Mouse (Mus musculus): ENCODE data around the gene Scgb1a1. TPM values are rescaled to one million over a fixed set of nuclear protein-coding genes. Genes with fewer than 3 reads are reported as not detected.
"Not testable (repeated sequence)": the region's sequence is repeated elsewhere in the genome, so short reads cannot be mapped to it uniquely, and the experiment has no call there.

Scgb1a1 gene
- polyA plus RNA-seq (2016; fragmentation: Nextera tagmentation; extraction: Ambion mirVana), result not detected in 2 replicates

- no peaks in the 10 kb centered on the region for H3K36me3 ChIP-seq
- no peak within 1 kb of the TSS for H3K4me2 ChIP-seq
- WGBS (ENCODE audit: insufficient replicate concordance), result 65% methylated on average over 4 of the region's 4 CpGs
- H3K9me3 ChIP-seq (replicated peaks), result no peaks in the 10 kb centered on the region
- no peak within 1 kb of the TSS for H3K27ac ChIP-seq
- peaks cover under 1% of the 10 kb centered on the region; the same call in 1 of the 2 replicates for H3K4me1 ChIP-seq
- no peak within 1 kb of the TSS for H3K9ac ChIP-seq
- no peak within 1 kb of the TSS for H3K4me3 ChIP-seq
- H3K27me3 ChIP-seq (replicated peaks), result 0 out of 2 replicates have a peak, but pooled peaks cover 4% of the 10 kb centered on the region
- ATAC-seq, result no peak
Measured at GRCm38 (mm10) chr19:9087821-9088220, at the start of gene Scgb1a1. TSS of gene Scgb1a1 (minus strand) at chr19:9087958.

- Histone ChIP-seq H3K36me3 (0 out of 2 replicates have a peak, but pooled peaks cover 7% of the 10 kb centered on the region), H3K9ac (no peak overlapping the region), H3K27ac (no peak overlapping the region), H3K27me3 (replicated peaks) (no peaks in the 10 kb centered on the region), H3K4me2 (no peak overlapping the region), H3K4me3 (no peak overlapping the region), H3K9me3 (replicated peaks) (no peaks in the 10 kb centered on the region), H3K4me1 (peaks cover 29% of the 10 kb centered on the region)
- no peak for ATAC-seq
- WGBS (ENCODE audit: insufficient replicate concordance), result 78% methylated on average over 1 of the region's 1 CpGs
Measured at GRCm38 (mm10) chr19:9137159-9137558, 49.4 kb upstream of the Scgb1a1 start.

GRCm38 (mm10) chr19:9135512-9136331, 48.0 kb upstream of the Scgb1a1 start, which contains the start of gene Asrgl1:
TSS of gene Asrgl1 (minus strand) at chr19:9135636.
- H3K36me3 ChIP-seq, result peaks cover 12% of the 10 kb centered on the region; the same call in 1 of the 2 replicates
- peak; percentile 90 for ATAC-seq
- peak within 1 kb of the TSS; percentile 79 for H3K4me3 ChIP-seq
- H3K27me3 ChIP-seq (replicated peaks), result no peaks in the 10 kb centered on the region
- no peaks in the 10 kb centered on the region for H3K9me3 ChIP-seq (replicated peaks)
- peaks cover 29% of the 10 kb centered on the region for H3K4me1 ChIP-seq
- H3K4me2 ChIP-seq, result peak within 1 kb of the TSS; percentile 96
- 10% methylated on average over 31 of the region's 31 CpGs for WGBS (ENCODE audit: insufficient replicate concordance)
- H3K27ac ChIP-seq, result peak within 1 kb of the TSS; percentile 36
- H3K9ac ChIP-seq, result peak within 1 kb of the TSS; percentile 83

- ATAC-seq, result peak; percentile 64
Measured at GRCm38 (mm10) chr19:9134746-9135511, 47.2 kb upstream of the Scgb1a1 start.

GRCm38 (mm10) chr19:9129996-9130395, 42.2 kb upstream of the Scgb1a1 start:
- Histone ChIP-seq H3K4me3 (no peak overlapping the region), H3K9me3 (replicated peaks) (no peaks in the 10 kb centered on the region), H3K9ac (no peak overlapping the region), H3K27me3 (replicated peaks) (no peaks in the 10 kb centered on the region), H3K36me3 (peaks cover 31% of the 10 kb centered on the region), H3K4me1 (peaks cover 23% of the 10 kb centered on the region), H3K27ac (no peak overlapping the region), H3K4me2 (no peak overlapping the region)
- ATAC-seq, result no peak
- 67% methylated on average over 1 of the region's 1 CpGs for WGBS (ENCODE audit: insufficient replicate concordance)

More at GRCm38 (mm10) chr19:9134746-9135511, 47.2 kb upstream of the Scgb1a1 start:
- no peaks in the 10 kb centered on the region for H3K9me3 ChIP-seq (replicated peaks)
- H3K4me1 ChIP-seq, result peaks cover 29% of the 10 kb centered on the region
- H3K9ac ChIP-seq, result peak overlapping the region; percentile 83
- no peaks in the 10 kb centered on the region for H3K27me3 ChIP-seq (replicated peaks)
- H3K4me2 ChIP-seq, result peak overlapping the region; percentile 96
- 2% methylated on average over 33 of the region's 37 CpGs for WGBS (ENCODE audit: insufficient replicate concordance)
- H3K27ac ChIP-seq, result peak overlapping the region; percentile 36
- peaks cover 13% of the 10 kb centered on the region; the same call in 1 of the 2 replicates for H3K36me3 ChIP-seq
- peak overlapping the region; percentile 79 for H3K4me3 ChIP-seq

GRCm38 (mm10) chr19:9128499-9129194, 40.9 kb upstream of the Scgb1a1 start:
- H3K27me3 ChIP-seq (replicated peaks), result no peaks in the 10 kb centered on the region
- 85% methylated on average over 4 of the region's 4 CpGs for WGBS (ENCODE audit: insufficient replicate concordance)
- no peaks in the 10 kb centered on the region for H3K9me3 ChIP-seq (replicated peaks)
- H3K4me2 ChIP-seq, result no peak overlapping the region
- no peak overlapping the region for H3K27ac ChIP-seq
- H3K9ac ChIP-seq, result no peak overlapping the region
- no peak overlapping the region for H3K4me3 ChIP-seq
- H3K4me1 ChIP-seq, result peaks cover 11% of the 10 kb centered on the region
- H3K36me3 ChIP-seq, result peaks cover 31% of the 10 kb centered on the region
- ATAC-seq, result no peak

GRCm38 (mm10) chr19:9123986-9124385, 36.2 kb upstream of the Scgb1a1 start:
- not testable (repeated sequence) for H3K4me1 ChIP-seq; ATAC-seq; H3K9ac ChIP-seq; H3K27ac ChIP-seq; H3K9me3 ChIP-seq (replicated peaks); H3K4me2 ChIP-seq; H3K4me3 ChIP-seq; H3K27me3 ChIP-seq (replicated peaks)
- peaks cover 18% of the 10 kb centered on the region for H3K36me3 ChIP-seq
- 76% methylated on average over 2 of the region's 2 CpGs for WGBS (ENCODE audit: insufficient replicate concordance)

GRCm38 (mm10) chr19:9122390-9122789, 34.6 kb upstream of the Scgb1a1 start:
- no peak overlapping the region for H3K27ac ChIP-seq
- H3K36me3 ChIP-seq, result peaks cover 13% of the 10 kb centered on the region
- H3K4me1 ChIP-seq, result no peaks in the 10 kb centered on the region
- no peak overlapping the region for H3K4me3 ChIP-seq
- H3K9ac ChIP-seq, result no peak overlapping the region
- no peaks in the 10 kb centered on the region for H3K27me3 ChIP-seq (replicated peaks)
- H3K4me2 ChIP-seq, result no peak overlapping the region
- H3K9me3 ChIP-seq (replicated peaks), result no peaks in the 10 kb centered on the region
- no peak for ATAC-seq
- WGBS (ENCODE audit: insufficient replicate concordance), result 76% methylated on average over 1 of the region's 1 CpGs

- no peak for ATAC-seq
- WGBS (ENCODE audit: insufficient replicate concordance), result 76% methylated on average over 3 of the region's 3 CpGs
- no peaks in the 10 kb centered on the region for H3K9me3 ChIP-seq (replicated peaks)
- no peak overlapping the region for H3K27ac ChIP-seq
- H3K4me2 ChIP-seq, result no peak overlapping the region
- H3K9ac ChIP-seq, result no peak overlapping the region
- H3K4me3 ChIP-seq, result no peak overlapping the region
- H3K4me1 ChIP-seq, result no peaks in the 10 kb centered on the region
- peaks cover 22% of the 10 kb centered on the region for H3K36me3 ChIP-seq
- H3K27me3 ChIP-seq (replicated peaks), result no peaks in the 10 kb centered on the region
Measured at GRCm38 (mm10) chr19:9119655-9120425, 32.1 kb upstream of the Scgb1a1 start.

- no peak for ATAC-seq
- WGBS (ENCODE audit: insufficient replicate concordance), result 85% methylated on average over 5 of the region's 5 CpGs
Measured at GRCm38 (mm10) chr19:9117275-9117674, 29.5 kb upstream of the Scgb1a1 start.

GRCm38 (mm10) chr19:9116268-9116667, 28.5 kb upstream of the Scgb1a1 start:
- 49% methylated on average over 4 of the region's 4 CpGs for WGBS (ENCODE audit: insufficient replicate concordance)
- no peaks in the 10 kb centered on the region for H3K27me3 ChIP-seq (replicated peaks)
- no peak overlapping the region for H3K9ac ChIP-seq
- H3K4me2 ChIP-seq, result no peak overlapping the region
- peaks cover 42% of the 10 kb centered on the region for H3K36me3 ChIP-seq
- H3K9me3 ChIP-seq (replicated peaks), result no peaks in the 10 kb centered on the region
- H3K4me1 ChIP-seq, result no peaks in the 10 kb centered on the region
- no peak overlapping the region for H3K4me3 ChIP-seq
- no peak for ATAC-seq
- no peak overlapping the region for H3K27ac ChIP-seq

More at GRCm38 (mm10) chr19:9117275-9117674, 29.5 kb upstream of the Scgb1a1 start:
- Histone ChIP-seq H3K4me2 (no peak overlapping the region), H3K27ac (no peak overlapping the region), H3K27me3 (replicated peaks) (no peaks in the 10 kb centered on the region), H3K36me3 (peaks cover 39% of the 10 kb centered on the region), H3K9ac (no peak overlapping the region), H3K9me3 (replicated peaks) (no peaks in the 10 kb centered on the region), H3K4me3 (no peak overlapping the region), H3K4me1 (no peaks in the 10 kb centered on the region)
